Mouse (Mus musculus) forebrain, embryonic 10.5 days (tissue): Measurements from ENCODE around the gene Rc3h1. TPM values are rescaled to one million over a fixed set of nuclear protein-coding genes. Genes with fewer than 3 reads are reported as not detected.
"Not testable (repeated sequence)": the region's sequence is repeated elsewhere in the genome, so short reads cannot be mapped to it uniquely, and the experiment has no call there.

Experiments
- DNase-seq: peaks from one replicate; pipeline ENCODE4 v3.0.0-alpha.2; 2017; ENCODE audit warnings: low spot score; ENCODE audit errors: extremely low spot score
- H3K27ac ChIP-seq: fragments of 300-500 bp; sonication (generic); 2 replicates; pipeline ENCODE4 v1.5.1; 2016; ENCODE audit warnings: mild to moderate bottlenecking
- H3K27me3 ChIP-seq: fragments of 300-500 bp; sonication (generic); 2 replicates; pipeline ENCODE4 v1.6.1; 2016; ENCODE audit warnings: mild to moderate bottlenecking; ENCODE audit not compliant: poor library complexity, severe bottlenecking
- H3K36me3 ChIP-seq: fragments of 300-500 bp; sonication (generic); replicated peaks from 2 replicates; pipeline ENCODE4 v1.6.1; 2016; ENCODE audit warnings: mild to moderate bottlenecking, moderate library complexity
- H3K4me1 ChIP-seq: fragments of 300-500 bp; sonication (generic); 2 replicates; pipeline ENCODE4 v1.6.1; 2016
- H3K4me3 ChIP-seq: fragments of 300-500 bp; sonication (generic); 2 replicates; pipeline ENCODE4 v1.5.1; 2016; ENCODE audit warnings: mild to moderate bottlenecking, moderate library complexity
- H3K9me3 ChIP-seq: fragments of 300-500 bp; sonication (generic); 2 replicates; pipeline ENCODE4 v1.6.1; 2016; ENCODE audit warnings: mild to moderate bottlenecking, moderate library complexity
- WGBS: fragments of 180-500 bp; shearing (Covaris S2); methylation state at CpG from one replicate; pipeline ENCODE4 v1.1.7; 2016; 5-methylcytosine and 5-hydroxymethylcytosine counted together
- polyA plus RNA-seq: library from polyadenylated mRNA; unstranded; fragments of >200 nt; fragmentation: Nextera tagmentation; extraction: Ambion mirVana; gene quantifications from 2 replicates; pipeline ENCODE4 v1.2.1, GENCODE M21; 2016

The Rc3h1 gene
- polyA plus RNA-seq: 7.1 and 7.6 TPM in 2 replicates

DNA sequence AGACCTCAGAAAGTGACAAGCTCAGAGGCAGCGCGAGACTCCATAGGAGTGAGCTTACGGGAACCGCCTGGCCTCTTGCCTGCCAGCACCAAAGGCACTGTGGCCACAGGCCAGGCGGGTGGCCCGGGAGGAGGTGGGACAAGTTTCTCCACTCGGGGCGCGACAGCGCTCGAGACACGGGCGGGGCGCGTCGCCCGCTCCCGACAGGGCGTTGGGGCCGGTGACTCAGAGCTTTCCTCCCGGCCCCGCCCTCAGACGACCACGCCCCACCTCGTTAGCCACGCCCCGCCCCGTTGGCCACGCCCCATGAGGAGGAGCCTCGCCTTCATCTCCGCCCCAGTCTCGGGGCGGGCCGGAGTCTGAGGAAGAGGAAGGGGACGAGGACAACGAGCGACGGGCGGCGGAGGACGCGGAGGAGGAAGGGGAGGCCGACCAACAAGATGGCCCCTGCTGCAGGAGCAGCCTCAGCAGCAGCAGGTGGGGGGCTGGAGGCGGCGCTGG lies at the start of gene Rc3h1:
Gene Rc3h1 (plus strand): TSS at position 362 of the 501 bp plus-strand sequence.
- Histone ChIP-seq H3K4me1 (peaks cover 17% of the 10 kb centered on the region), H3K27me3 (peaks cover 6% of the 10 kb centered on the region; the same call in 1 of the 2 replicates), H3K4me3 (peak within 1 kb of the TSS; percentile 98), H3K36me3 (peaks cover 4% of the 10 kb centered on the region; the same call in 1 of the 2 replicates), H3K27ac (peak within 1 kb of the TSS; percentile 96), H3K9me3 (no peaks in the 10 kb centered on the region)
- 0% methylated on average over 45 of the region's 45 CpGs for WGBS
- DNase-seq: peak; percentile 97

DNA sequence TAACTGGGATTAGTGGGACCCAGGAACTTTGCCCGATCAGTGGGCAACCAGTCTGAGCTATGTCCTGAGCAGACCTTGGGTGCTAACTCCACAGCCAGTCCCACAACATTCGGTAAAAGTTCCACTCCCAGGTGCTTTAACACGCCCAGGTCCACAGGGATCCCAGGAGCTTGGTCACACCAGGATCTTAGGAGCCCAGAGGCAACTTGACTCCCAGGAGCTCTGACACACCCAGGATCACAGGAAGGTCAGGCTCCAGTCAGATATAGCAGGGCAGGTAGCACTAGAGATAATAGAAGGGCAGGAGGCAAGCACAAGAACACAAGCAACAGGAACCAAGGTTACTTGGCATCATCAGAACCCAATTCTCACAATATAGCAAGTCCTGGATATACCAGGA lies 48.1 kb upstream of the Rc3h1 start:
- 90% methylated on average over 3 of the region's 3 CpGs for WGBS

DNA sequence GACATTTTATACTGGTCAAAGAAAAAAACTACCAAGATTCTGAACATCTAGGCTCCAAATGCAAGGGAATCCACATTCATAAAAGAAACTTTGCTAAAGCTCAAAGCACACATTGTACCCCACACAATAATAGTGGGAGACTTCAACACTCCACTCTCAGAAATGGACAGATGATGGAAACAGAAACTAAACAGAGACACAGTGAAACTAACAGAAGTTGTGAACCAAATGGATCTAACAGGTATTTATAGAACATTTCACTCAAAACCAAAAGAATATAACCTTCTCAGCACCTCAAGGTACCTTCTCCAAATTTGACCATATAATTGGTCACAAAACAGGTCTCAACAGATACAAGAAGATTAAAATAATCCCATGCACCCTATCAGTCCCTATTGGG lies 46.3 kb upstream of the Rc3h1 start:
- H3K4me3 ChIP-seq, DNase-seq, H3K36me3 ChIP-seq, H3K4me1 ChIP-seq, H3K27me3 ChIP-seq, H3K27ac ChIP-seq, H3K9me3 ChIP-seq: not testable (repeated sequence)

More for the DNA sequence above, 48.1 kb upstream of the Rc3h1 start:
- no peak overlapping the region for H3K27ac ChIP-seq
- no peaks in the 10 kb centered on the region for H3K36me3 ChIP-seq
- no peak for DNase-seq
- no peaks in the 10 kb centered on the region for H3K4me1 ChIP-seq
- no peak overlapping the region for H3K4me3 ChIP-seq
- no peaks in the 10 kb centered on the region for H3K9me3 ChIP-seq
- H3K27me3 ChIP-seq: no peaks in the 10 kb centered on the region

DNA sequence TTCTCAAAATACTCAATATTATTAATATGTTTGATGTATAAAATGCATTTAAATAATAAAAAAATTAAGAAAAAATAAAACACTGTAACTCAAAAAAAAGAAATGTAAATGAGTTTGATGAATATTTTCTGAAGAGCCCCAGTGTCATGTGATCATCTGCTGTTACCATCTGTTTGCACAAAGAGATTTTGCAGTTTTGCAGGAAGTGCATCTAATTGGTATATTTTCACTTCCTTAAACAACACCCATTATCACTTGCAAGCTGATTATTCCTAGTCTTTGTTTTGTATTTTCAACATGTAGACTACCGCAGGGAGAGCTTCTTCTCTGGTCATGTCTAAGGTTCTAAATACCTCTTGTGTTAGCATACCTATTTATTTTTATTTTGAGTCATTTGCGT lies 45.1 kb upstream of the Rc3h1 start:
- Histone ChIP-seq H3K36me3 (no peaks in the 10 kb centered on the region), H3K9me3 (no peaks in the 10 kb centered on the region), H3K27me3 (no peaks in the 10 kb centered on the region), H3K4me1 (no peaks in the 10 kb centered on the region), H3K4me3 (no peak overlapping the region), H3K27ac (no peak overlapping the region)
- no peak for DNase-seq
- WGBS: 91% methylated on average over 2 of the region's 2 CpGs

DNA sequence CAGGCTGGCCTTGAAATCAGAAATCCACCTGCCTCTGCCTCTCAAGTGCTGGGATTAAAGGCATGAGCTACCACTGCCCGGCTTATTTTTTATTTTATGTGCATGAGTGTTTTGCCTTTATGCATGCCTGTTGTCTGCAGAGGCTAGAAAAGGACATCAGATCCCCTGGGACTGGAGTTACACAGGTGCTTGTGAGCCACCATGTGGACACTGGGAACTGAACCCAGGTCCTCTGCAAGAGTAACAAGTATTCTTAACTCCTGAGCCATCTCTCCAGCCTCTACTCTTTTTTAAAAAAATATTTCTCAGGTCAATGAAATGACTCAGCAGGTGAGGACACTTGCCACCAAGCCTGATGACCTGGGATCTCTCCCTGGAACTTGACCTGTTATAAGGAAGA lies 44.6 kb upstream of the Rc3h1 start:
- no peaks in the 10 kb centered on the region for H3K4me1 ChIP-seq
- 94% methylated on average over 1 of the region's 1 CpGs for WGBS
- no peaks in the 10 kb centered on the region for H3K9me3 ChIP-seq
- no peak for DNase-seq
- no peak overlapping the region for H3K4me3 ChIP-seq
- H3K36me3 ChIP-seq: no peaks in the 10 kb centered on the region
- no peak overlapping the region for H3K27ac ChIP-seq
- no peaks in the 10 kb centered on the region for H3K27me3 ChIP-seq

DNA sequence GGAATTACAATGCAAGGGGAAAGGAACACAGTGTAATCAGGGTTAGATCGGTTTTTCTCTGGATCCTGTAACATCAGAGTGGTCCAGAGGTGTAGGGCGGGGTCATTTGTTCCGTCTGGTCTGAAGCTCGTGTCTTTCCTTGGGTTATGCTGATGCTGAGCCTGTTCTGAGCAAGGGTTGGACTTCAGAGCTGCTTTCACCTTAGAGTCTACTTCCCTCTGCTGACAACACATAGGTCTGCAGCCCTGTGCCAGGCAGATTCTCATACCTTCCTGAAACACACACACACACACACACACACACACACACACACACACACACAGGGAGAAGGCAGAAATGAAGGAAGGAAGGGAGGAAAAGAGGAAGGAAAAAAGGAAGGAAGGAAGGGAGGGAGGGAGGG lies 43.2 kb upstream of the Rc3h1 start:
- Histone ChIP-seq H3K4me1 (no peaks in the 10 kb centered on the region), H3K9me3 (no peaks in the 10 kb centered on the region), H3K27me3 (no peaks in the 10 kb centered on the region), H3K27ac (no peak overlapping the region), H3K4me3 (no peak overlapping the region), H3K36me3 (no peaks in the 10 kb centered on the region)
- DNase-seq: no peak
- WGBS: 74% methylated on average over 4 of the region's 4 CpGs

DNA sequence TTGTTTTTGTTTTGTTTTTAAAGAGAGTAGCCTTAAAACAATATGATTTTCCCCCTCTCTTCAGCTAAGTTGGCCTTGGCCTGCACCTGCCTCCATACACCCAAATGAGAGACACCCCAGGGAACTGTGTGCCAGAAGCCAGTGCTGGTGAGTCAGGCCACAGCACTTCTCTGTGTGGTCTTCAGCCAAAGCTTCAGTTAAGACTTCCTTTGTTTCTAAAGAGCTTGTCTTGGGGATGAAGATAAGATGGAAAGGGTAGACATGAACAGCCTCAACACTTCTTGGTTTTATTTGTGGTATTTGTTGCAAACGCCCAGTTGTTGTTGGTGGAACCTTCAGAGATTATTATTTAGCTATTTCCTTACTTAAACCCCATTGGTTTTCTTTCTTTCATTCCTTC lies 31.5 kb upstream of the Rc3h1 start:
- Histone ChIP-seq H3K27ac (no peak overlapping the region), H3K4me1 (no peaks in the 10 kb centered on the region), H3K9me3 (no peaks in the 10 kb centered on the region), H3K27me3 (no peaks in the 10 kb centered on the region), H3K4me3 (no peak overlapping the region), H3K36me3 (no peaks in the 10 kb centered on the region)
- WGBS: 66% methylated on average over 1 of the region's 1 CpGs
- no peak for DNase-seq

DNA sequence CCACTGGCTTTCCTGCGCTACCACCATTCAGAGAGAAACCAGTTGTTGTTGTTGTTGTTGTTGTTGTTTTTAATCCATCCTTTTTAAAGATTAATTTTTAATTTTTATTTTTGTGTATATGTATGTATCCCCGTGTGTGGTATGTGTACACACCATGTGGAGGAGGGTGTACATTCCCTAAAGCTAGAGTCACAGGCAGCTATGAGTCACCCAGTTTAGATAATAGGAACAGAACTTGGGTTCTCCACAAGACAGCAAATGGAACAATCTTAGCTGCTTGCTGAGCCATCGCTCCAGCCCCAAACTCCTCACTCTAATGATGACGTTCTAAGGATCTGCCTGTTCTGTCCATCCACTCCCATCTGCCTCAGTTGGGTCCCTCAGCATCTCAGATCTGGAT lies 29.2 kb upstream of the Rc3h1 start:
- 93% methylated on average over 4 of the region's 4 CpGs for WGBS
- H3K36me3 ChIP-seq: no peaks in the 10 kb centered on the region
- H3K27ac ChIP-seq: no peak overlapping the region
- DNase-seq: no peak
- no peak overlapping the region for H3K4me3 ChIP-seq
- 0 out of 2 replicates have a peak, but pooled peaks cover 3% of the 10 kb centered on the region for H3K4me1 ChIP-seq
- H3K27me3 ChIP-seq: no peaks in the 10 kb centered on the region
- H3K9me3 ChIP-seq: no peaks in the 10 kb centered on the region

DNA sequence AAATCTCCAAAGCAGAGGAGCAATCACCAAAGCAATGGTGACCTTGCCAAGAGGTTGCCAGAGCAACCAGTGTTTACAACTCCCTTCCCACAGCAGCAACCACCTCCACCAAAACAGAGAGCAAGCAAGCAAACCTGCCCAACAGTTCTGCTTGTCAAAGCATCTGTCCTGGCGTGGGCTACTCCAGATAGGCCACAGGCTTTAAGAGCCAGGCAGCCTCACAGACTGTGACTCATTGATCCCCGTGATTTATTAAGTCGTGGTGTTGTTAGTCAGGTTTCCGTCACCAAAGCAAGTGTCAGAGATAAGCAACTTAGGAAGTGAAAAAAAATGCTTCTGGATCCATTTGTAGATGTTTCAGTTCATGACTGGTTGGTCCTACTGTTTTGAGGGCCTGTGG lies 27.7 kb upstream of the Rc3h1 start:
- WGBS: 81% methylated on average over 4 of the region's 4 CpGs
- no peaks in the 10 kb centered on the region for H3K27me3 ChIP-seq
- H3K9me3 ChIP-seq: no peaks in the 10 kb centered on the region
- DNase-seq: no peak
- 0 out of 2 replicates have a peak, but pooled peaks cover 3% of the 10 kb centered on the region for H3K4me1 ChIP-seq
- no peak overlapping the region for H3K4me3 ChIP-seq
- no peaks in the 10 kb centered on the region for H3K36me3 ChIP-seq
- H3K27ac ChIP-seq: no peak overlapping the region

DNA sequence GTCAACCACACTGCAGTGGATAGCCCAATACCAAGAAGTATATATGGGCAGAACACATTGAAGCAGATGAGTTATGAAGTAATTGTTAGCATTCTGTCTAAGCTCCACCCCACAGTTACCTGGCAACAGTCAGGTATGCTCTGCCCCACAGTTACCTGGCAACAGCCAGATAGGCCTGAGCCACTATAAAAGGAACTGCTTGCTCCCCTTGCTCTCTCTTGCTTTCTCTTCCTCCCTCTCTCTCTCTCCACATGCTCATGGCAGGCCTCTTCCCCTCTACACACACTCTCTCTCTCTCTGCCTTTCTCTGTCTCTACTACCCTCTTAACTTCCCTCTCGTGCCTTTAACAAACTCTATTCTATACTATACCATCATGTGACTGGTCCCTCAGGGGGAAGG lies 24.8 kb upstream of the Rc3h1 start:
- not testable (repeated sequence) for H3K9me3 ChIP-seq, H3K27ac ChIP-seq, H3K36me3 ChIP-seq, H3K27me3 ChIP-seq, H3K4me3 ChIP-seq, DNase-seq, H3K4me1 ChIP-seq
- 68% methylated on average over 1 of the region's 1 CpGs for WGBS

DNA sequence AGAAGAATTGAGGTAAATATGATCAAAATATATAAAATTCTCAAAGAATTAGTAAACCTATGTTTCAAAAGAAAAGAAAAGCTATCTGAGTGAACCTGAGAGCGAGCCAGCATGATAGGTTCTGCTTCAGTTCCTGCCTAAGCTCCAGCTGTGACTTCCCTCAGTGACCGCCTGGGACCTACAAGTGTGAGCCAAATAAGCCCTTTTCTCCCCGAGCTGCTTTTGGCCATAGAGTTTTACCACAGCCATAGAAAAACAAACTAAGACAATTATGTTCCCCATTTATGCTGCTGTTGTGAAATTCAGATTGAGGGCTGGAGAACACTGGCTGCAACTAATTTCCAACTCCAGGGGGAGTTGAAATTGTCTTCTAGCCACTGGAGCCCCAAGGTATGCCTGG lies 24.2 kb upstream of the Rc3h1 start:
- no peak overlapping the region for H3K27ac ChIP-seq
- H3K4me1 ChIP-seq: 0 out of 2 replicates have a peak, but pooled peaks cover 3% of the 10 kb centered on the region
- no peaks in the 10 kb centered on the region for H3K36me3 ChIP-seq
- WGBS: 65% methylated on average over 3 of the region's 3 CpGs
- H3K27me3 ChIP-seq: no peaks in the 10 kb centered on the region
- DNase-seq: no peak
- no peaks in the 10 kb centered on the region for H3K9me3 ChIP-seq
- H3K4me3 ChIP-seq: no peak overlapping the region

DNA sequence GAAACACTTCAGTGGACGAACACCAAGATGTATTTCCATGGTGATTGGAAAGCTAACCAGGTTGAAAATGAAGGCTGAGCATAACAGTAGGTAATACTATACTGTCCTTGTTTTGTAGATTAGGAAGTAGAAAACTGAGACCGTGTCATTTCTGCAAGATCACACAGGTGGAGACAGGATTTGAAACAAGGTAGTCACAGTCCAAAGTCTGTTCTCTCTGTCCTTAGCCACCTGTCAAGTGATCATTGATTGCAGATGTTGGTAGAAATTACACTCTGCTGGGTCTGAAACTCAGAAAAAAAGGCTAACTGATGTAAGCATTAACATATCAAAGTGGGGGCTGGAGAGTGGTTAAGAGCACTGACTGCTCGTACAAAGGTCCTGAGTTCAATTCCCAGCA lies 21.9 kb upstream of the Rc3h1 start:
- no peak overlapping the region for H3K4me3 ChIP-seq
- WGBS: 85% methylated on average over 3 of the region's 3 CpGs
- H3K27ac ChIP-seq: no peak overlapping the region
- H3K27me3 ChIP-seq: no peaks in the 10 kb centered on the region
- H3K36me3 ChIP-seq: no peaks in the 10 kb centered on the region
- 0 out of 2 replicates have a peak, but pooled peaks cover 3% of the 10 kb centered on the region for H3K4me1 ChIP-seq
- no peaks in the 10 kb centered on the region for H3K9me3 ChIP-seq
- DNase-seq: no peak

DNA sequence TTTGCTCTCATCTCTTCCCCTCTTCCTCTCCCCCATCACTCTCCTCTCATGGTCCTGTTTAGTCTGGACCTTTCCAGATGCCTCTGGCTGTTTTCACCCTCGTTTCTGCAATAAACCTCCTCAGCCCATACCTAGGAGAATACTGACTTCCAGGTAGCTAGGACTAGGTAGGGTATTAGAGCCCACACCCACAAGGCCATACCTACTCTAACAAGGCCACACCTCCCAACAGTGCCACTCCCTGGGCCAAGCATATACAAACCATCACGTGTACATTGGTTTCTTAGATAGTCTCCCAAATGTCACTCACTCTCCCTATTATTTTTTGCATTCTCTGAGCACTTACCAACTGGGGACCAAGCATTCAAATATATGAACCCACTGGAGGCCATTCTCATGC lies 21.2 kb upstream of the Rc3h1 start:
- Histone ChIP-seq H3K36me3 (no peaks in the 10 kb centered on the region), H3K4me3 (no peak overlapping the region), H3K9me3 (no peaks in the 10 kb centered on the region), H3K27ac (no peak overlapping the region), H3K27me3 (no peaks in the 10 kb centered on the region), H3K4me1 (0 out of 2 replicates have a peak, but pooled peaks cover 3% of the 10 kb centered on the region)
- WGBS: 69% methylated on average over 2 of the region's 2 CpGs
- no peak for DNase-seq

DNA sequence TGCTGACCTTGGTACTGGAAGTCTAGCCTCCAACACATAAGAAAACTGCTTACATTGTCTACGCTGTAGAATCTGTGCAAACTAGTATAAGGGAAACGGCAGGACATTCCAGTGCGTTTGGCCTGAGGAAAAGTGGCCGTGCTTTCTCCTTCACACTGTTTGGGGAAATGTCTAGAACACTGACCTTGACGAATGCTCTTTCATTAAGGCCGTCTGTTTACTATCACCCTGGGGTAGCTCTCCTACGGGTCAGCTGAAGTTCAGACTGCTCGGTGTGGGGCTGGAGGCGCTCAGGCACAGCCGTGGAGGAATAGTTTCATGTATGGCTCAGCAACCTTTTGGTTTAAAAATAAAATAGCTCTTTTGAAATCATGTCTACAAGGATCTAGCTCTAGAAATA lies 6.5 kb upstream of the Rc3h1 start:
- Histone ChIP-seq H3K27ac (no peak overlapping the region), H3K36me3 (no peaks in the 10 kb centered on the region), H3K4me1 (no peaks in the 10 kb centered on the region), H3K4me3 (no peak overlapping the region), H3K9me3 (no peaks in the 10 kb centered on the region), H3K27me3 (peaks cover 1% of the 10 kb centered on the region; the same call in 1 of the 2 replicates)
- 64% methylated on average over 10 of the region's 10 CpGs for WGBS
- no peak for DNase-seq
